Mouse (Mus musculus): ENCODE results near the gene Ripk4. TPM values are rescaled to one million over a fixed set of nuclear protein-coding genes. Genes with fewer than 3 reads are reported as not detected.

The Ripk4 gene
- total and polyA plus RNA-seq, 2 experiments from 2014 or later, result 0.32 to 0.38 TPM

GRCm38 (mm10) chr16:97701871-97702270 is 61.7 kb downstream of the Ripk4 start:
- Histone ChIP-seq H3K4me2 (ENCODE audit: low read depth, low read length, poor library complexity, severe bottlenecking) (no peak overlapping the region), H3K4me3 (ENCODE audit: low read depth, low read length) (no peak overlapping the region), H3K9me3 (ENCODE audit: low read length) (no peaks in the 10 kb centered on the region), H3K9ac (replicated peaks; ENCODE audit: low read length, poor library complexity, severe bottlenecking) (no peak overlapping the region), H3K27ac (ENCODE audit: low read depth, low read length) (no peak overlapping the region), H3K27me3 (ENCODE audit: insufficient read depth, low read length) (no peaks in the 10 kb centered on the region), H3K36me3 (ENCODE audit: insufficient read depth, low read length) (no peaks in the 10 kb centered on the region), H3K4me1 (ENCODE audit: insufficient read depth, low read length) (no peaks in the 10 kb centered on the region)
- TF ChIP-seq CTCF (IDR thresholded peaks at IDR 0.05), result no peak
- ATAC-seq (ENCODE audit: low FRiP score), result no peak; the same call in 1 of the 2 replicates
- DNase-seq (ENCODE audit: low spot score), result peak; percentile 57
- 74% methylated on average over 1 of the region's 1 CpGs for WGBS

- no peak for ATAC-seq (ENCODE audit: low FRiP score)
- Histone ChIP-seq H3K4me2 (ENCODE audit: low read depth, low read length, poor library complexity, severe bottlenecking) (no peak overlapping the region), H3K9ac (replicated peaks; ENCODE audit: low read length, poor library complexity, severe bottlenecking) (no peak overlapping the region), H3K27ac (ENCODE audit: low read depth, low read length) (no peak overlapping the region), H3K4me3 (ENCODE audit: low read depth, low read length) (no peak overlapping the region), H3K9me3 (ENCODE audit: low read length) (no peaks in the 10 kb centered on the region), H3K27me3 (ENCODE audit: insufficient read depth, low read length) (no peaks in the 10 kb centered on the region), H3K4me1 (ENCODE audit: insufficient read depth, low read length) (no peaks in the 10 kb centered on the region), H3K36me3 (ENCODE audit: insufficient read depth, low read length) (no peaks in the 10 kb centered on the region)
- 41% methylated on average over 1 of the region's 1 CpGs for WGBS
- TF ChIP-seq CTCF (IDR thresholded peaks at IDR 0.05), result no peak
- DNase-seq (ENCODE audit: low spot score), result no peak
Measured at GRCm38 (mm10) chr16:97697769-97698168, 65.8 kb downstream of the Ripk4 start.

GRCm38 (mm10) chr16:97695709-97696108 is 67.9 kb downstream of the Ripk4 start:
- Histone ChIP-seq H3K36me3 (ENCODE audit: insufficient read depth, low read length) (no peaks in the 10 kb centered on the region), H3K9me3 (ENCODE audit: low read length) (no peaks in the 10 kb centered on the region), H3K27me3 (ENCODE audit: insufficient read depth, low read length) (no peaks in the 10 kb centered on the region), H3K4me2 (ENCODE audit: low read depth, low read length, poor library complexity, severe bottlenecking) (no peak overlapping the region), H3K9ac (replicated peaks; ENCODE audit: low read length, poor library complexity, severe bottlenecking) (no peak overlapping the region), H3K27ac (ENCODE audit: low read depth, low read length) (no peak overlapping the region), H3K4me1 (ENCODE audit: insufficient read depth, low read length) (no peaks in the 10 kb centered on the region), H3K4me3 (ENCODE audit: low read depth, low read length) (no peak overlapping the region)
- no peak for ATAC-seq (ENCODE audit: low FRiP score)
- 86% methylated on average over 4 of the region's 4 CpGs for WGBS
- no peak for DNase-seq (ENCODE audit: low spot score)
- no peak for TF ChIP-seq CTCF (IDR thresholded peaks at IDR 0.05)

Other genes with a start within 250 kb of the Ripk4 start
- not detected in 2 replicates for gene Fam3b, start 249.0 kb downstream of the Ripk4 start, total RNA-seq (2014; rRNA removed)
- not detected in 2 replicates for gene Fam3b, start 249.0 kb downstream of the Ripk4 start, polyA plus RNA-seq (2015; fragmentation: Nextera tagmentation; extraction: Ambion mirVana)
- gene Tmprss2, start 152.6 kb downstream of the Ripk4 start, total RNA-seq (2014; rRNA removed), result 0.22 and 0.24 TPM in 2 replicates
- gene Tmprss2, start 152.6 kb downstream of the Ripk4 start, polyA plus RNA-seq (2015; fragmentation: Nextera tagmentation; extraction: Ambion mirVana), result 0.09 TPM in 1 of 2 replicates, not detected in the other
- gene Prdm15, start 88.1 kb upstream of the Ripk4 start, total RNA-seq (2014; rRNA removed), result 6.2 and 12.9 TPM in 2 replicates
- gene Prdm15, start 88.1 kb upstream of the Ripk4 start, polyA plus RNA-seq (2015; fragmentation: Nextera tagmentation; extraction: Ambion mirVana), result 4.6 and 5.6 TPM in 2 replicates
- 22.4 and 27.0 TPM in 2 replicates for gene C2cd2, start 198.8 kb upstream of the Ripk4 start, total RNA-seq (2014; rRNA removed)
- gene C2cd2, start 198.8 kb upstream of the Ripk4 start, polyA plus RNA-seq (2015; fragmentation: Nextera tagmentation; extraction: Ambion mirVana), result 12.1 and 13.2 TPM in 2 replicates
- 30.5 and 40.9 TPM in 2 replicates for gene Zbtb21, start 198.8 kb upstream of the Ripk4 start, total RNA-seq (2014; rRNA removed)
- 9.4 and 9.5 TPM in 2 replicates for gene Zbtb21, start 198.8 kb upstream of the Ripk4 start, polyA plus RNA-seq (2015; fragmentation: Nextera tagmentation; extraction: Ambion mirVana)
- 8.4 and 14.8 TPM in 2 replicates for gene B230307C23Rik, start 233.5 kb upstream of the Ripk4 start, total RNA-seq (2014; rRNA removed)
- gene B230307C23Rik, start 233.5 kb upstream of the Ripk4 start, polyA plus RNA-seq (2015; fragmentation: Nextera tagmentation; extraction: Ambion mirVana), result 15.7 and 17.3 TPM in 2 replicates